Mouse (Mus musculus) left cerebral cortex, postnatal 10 days (tissue): ENCODE measurements around the gene Pfkp. TPM values are rescaled to one million over a fixed set of nuclear protein-coding genes. Genes with fewer than 3 reads are reported as not detected.

Experiments used
- DNase-seq, 2 experiments: peaks; one replicate each; pipeline ENCODE4 v3.0.0; 2021 to 2022; ENCODE audit warnings: low spot score in 2 of 2, mixed read lengths in 1 of 2; ENCODE audit errors: extremely low spot score in 1 of 2
- intact Hi-C: fragments of 180-260 bp; cut with DNase I; formaldehyde crosslinking; loops from one replicate; pipeline ENCODE4 v1.15.1; 2025
- total RNA-seq, 2 experiments: library from RNA; stranded (reverse); gene quantifications; 2 replicates each; pipeline ENCODE4 v1.2.3; 2021

Pfkp gene
- total RNA-seq, 2 experiments from 2014 or later, result 376 to 387 TPM

DNA sequence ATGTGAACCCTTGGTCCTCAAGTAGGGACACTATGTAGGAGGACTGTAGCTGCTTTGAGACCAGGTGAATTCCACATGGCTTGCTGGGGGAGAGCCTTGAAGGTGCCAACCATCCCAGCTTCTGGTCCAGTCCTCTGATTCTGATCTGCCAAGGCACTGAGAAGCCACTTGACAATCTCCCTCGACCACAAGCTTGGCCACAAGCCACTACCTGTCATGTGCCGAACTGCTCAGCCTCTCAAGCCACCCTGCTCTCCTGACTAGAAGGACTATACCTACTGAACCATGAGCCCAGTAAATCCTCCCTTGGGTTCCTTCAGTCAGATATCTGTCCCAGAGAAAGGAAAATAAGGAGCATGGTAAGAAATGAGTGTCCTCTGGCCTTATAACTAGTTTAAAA is 24.0 kb downstream of the Pfkp start:
- no peak for DNase-seq

DNA sequence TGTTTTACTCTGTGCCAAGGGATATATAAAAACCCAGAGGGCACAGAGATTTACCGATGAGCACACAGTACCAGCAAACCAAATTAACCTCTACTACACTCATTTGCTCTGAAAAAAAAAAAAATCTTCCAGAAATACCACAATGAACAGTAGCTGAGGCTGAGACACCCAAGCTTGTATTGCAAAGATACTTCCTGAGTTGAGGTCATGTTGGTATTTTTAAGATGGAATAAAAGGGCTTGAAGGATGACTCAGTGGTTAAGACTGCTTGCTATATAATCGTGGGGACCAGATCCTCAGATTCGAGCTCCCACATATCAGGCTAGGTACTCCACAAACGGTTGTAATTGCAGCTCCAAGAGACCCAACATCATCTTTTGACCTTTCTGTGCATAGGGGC is 24.5 kb downstream of the Pfkp start:
- intact Hi-C loops, result no loop called here
- DNase-seq, result no peak

More for the DNA sequence above, 24.0 kb downstream of the Pfkp start:
- intact Hi-C loops, result no loop called here

- intact Hi-C loops, result no loop called here
- no peak for DNase-seq
These were observed 26.7 kb downstream of the Pfkp start for GRCm38 (mm10) chr13:6621831-6622230.

DNA sequence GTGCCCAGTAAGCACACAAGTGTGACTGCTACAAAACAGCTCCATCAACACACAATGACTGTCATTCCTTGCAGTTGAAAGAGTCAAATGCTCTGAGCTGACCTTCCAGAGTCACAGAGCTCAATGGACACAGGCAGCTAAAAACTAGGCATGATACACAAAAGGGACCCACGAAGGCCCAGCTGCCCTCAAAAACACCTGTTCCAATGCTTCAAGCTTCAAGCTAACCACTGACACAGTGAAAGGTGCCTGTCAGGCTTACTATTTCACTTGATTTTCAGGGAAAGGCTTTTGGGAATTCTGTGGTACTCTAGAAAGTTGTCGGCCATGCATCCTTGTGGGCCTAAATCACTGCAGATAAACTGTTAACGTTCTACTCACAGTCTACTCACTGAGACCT is 28.3 kb downstream of the Pfkp start:
- intact Hi-C loops, result no loop called here
- DNase-seq, result no peak

DNA sequence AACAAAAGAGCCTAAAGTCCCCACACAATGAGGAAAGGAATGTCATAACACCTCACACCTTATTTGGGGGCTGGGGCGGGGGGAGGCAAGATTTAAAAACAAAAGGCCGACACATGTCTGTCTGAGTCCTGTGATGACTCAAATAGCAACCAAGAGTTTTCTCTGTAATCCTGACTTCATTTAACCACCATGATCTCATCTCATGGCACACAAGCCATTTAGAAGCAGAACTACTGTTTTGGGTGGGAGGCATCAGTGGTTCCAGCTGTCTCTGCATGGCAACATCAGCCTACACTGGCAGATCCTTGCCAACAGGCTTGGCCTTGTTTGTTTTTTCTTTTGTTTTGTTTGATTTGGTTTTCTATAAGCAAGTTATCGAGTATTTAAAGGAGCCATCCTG is 29.9 kb downstream of the Pfkp start:
- intact Hi-C loops, result no loop called here
- DNase-seq, result no peak

GRCm38 (mm10) chr13:6613690-6614445 is 34.7 kb downstream of the Pfkp start:
- intact Hi-C loops, result no loop called here
- no peak for DNase-seq

DNA sequence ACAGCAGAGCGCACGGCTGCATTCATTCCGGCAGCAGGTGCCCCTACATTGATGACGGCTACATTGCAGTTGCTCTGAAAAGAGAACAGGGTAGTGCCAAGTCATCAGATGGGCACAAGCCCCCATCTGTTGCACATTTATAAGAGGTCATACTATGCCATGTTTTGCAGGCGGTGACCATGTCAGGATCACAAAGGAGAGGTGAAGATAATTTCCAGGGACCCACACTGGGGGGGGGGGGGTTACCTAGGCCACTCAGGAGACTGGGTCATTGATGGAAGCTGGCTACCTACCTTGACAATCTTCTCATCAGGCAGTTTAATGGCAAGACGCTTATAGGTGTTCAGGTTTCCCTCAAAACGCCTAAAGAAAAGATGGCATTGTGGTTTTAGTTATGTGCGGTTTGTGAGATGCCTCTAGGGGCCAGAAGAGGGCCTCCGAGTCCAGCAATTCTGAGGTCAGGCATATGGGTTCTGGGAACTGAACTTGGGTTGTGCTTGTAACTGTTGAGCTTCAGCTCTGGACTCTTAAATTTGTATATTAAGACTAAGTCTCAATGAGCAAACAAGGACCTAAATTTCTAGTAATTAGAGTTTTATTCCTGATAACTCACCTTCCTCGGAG is 45.7 kb downstream of the Pfkp start:
- peak in 1 of 2 experiments; percentile 5 for DNase-seq
- intact Hi-C loops, result no loop called here

DNA sequence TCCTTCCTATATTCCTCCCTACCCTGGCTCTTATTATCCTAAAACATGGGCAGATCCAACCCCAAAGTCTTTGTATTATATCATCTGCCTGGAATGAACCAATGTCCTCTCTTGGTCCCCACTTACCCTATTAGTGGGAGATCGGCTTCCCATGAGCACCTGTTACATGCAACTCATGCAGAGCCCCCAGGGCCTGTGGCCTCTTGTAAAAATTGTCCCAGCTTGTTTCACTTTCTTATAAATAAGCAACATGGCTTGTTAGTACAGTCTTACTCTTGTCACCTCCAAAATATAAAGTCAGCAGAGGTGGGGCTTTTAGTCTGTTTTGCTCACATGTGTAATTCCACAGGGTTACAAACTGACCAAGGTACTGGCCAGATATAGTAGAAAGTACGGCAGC is 46.9 kb downstream of the Pfkp start:
- intact Hi-C loops, result no loop called here
- peak in 1 of 2 experiments; percentile 4 for DNase-seq

DNA sequence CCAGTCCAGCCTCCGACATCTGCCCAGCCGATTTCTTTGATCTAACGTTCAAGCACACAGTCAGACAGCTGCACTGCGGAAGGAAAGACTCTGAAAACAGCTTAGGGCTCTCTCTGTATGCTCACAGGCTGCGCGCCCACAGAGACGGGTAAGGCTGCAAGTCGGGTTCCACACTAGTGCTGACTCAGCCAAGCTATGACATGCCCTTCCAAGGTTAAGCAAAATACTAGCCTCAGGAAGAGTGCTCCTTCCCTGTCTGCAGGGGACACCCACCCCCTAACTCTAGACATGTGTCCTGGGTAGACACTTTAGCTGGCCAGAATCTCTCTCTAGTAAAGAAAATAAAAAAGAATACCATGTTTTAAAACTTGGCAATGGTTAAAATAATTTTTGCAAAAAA is 48.0 kb downstream of the Pfkp start:
- intact Hi-C loops, result no loop called here

DNA sequence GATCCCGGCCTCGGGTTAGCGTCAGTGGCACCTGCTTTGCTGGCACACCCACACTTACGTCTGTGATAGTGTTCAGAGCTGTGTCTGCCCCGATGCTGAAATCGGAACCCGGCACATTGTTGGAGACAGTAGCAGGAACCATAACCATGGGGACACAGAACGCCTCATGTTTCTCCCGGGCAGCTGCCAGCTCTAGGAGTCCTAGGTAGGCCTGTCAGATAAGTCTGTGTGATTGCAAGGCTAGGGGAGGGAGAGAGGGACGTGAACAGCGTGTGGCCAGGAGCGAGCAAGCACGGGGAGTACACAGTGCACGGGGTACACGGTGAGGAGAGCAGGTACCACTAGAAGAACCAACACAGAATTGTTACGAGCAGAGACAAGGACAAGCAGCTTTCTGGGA is 50.8 kb downstream of the Pfkp start:
- intact Hi-C loops, result no loop called here
- DNase-seq, result no peak

More for the DNA sequence above, 48.0 kb downstream of the Pfkp start:
- peak in 1 of 2 experiments; percentile 13 for DNase-seq

GRCm38 (mm10) chr13:6595403-6595802 is 53.2 kb downstream of the Pfkp start:
- intact Hi-C loops, result no loop called here
- no peak for DNase-seq

DNA sequence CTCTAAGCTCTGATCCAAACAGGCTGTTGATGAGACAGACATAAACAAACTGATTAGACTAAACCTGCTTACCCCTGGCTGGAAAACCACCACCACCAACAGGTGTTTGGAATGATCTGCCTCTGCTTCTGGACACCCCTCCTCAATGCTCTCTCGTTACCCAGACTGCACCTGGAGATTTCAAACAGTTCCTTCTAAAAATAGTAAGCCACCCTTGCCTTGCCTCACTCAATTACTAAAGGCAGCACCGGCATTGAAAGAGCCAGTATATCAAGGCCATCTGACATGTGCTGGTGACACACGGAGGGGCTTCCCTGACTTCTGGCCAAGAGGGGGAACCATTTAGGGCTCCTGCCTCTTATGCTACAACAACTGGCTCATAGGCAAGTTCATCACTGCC is 57.7 kb downstream of the Pfkp start:
- intact Hi-C loops, result no loop called here
- no peak for DNase-seq

DNA sequence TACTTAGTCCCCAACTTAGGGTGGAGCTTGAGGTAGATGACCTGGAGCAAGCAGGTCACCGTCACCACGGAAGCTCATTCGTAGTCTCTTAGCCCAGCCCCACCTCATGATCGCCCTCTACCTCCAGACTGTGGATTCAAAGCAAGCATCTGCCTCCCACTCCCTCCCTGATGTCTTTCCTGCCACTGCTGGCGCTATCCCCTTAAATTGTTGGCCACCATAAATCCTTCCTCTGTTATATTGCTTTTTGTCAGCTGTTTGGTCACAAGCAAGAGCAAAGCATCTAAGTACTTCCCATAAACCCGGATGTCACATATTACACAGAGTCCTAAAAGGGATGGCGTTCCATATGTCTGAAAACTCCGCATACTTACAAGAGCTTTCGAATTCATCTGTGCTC is 62.6 kb downstream of the Pfkp start:
- intact Hi-C loops, result no loop called here
- DNase-seq, result no peak

- intact Hi-C loops, result no loop called here
- peak in 1 of 2 experiments; percentile 45 for DNase-seq
These were observed 65.0 kb downstream of the Pfkp start for GRCm38 (mm10) chr13:6583499-6584125.

- intact Hi-C loops, result no loop called here
- DNase-seq, result no peak
These were observed 72.6 kb downstream of the Pfkp start for GRCm38 (mm10) chr13:6575920-6576509.

DNA sequence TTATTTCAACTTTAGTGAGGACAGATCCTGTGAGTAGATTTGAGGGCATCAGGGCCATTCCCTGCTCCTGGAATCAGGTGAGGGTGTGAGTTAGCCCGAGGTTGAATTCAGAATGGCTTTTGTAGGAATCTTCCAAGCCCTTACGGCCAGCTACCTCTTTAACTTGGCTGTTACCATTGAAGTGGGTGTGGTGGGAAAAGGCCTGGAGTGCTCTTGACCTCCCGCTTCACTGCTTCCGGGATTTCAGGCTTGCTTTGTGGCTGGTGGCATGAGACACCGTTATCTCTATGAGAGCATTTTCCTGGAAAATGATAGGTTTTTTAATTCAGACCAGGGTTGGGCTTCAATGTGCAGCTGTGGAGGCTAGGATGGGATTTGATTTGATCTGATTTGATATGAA is 83.0 kb downstream of the Pfkp start:
- no peak for DNase-seq
- intact Hi-C loops, result no loop called here

DNA sequence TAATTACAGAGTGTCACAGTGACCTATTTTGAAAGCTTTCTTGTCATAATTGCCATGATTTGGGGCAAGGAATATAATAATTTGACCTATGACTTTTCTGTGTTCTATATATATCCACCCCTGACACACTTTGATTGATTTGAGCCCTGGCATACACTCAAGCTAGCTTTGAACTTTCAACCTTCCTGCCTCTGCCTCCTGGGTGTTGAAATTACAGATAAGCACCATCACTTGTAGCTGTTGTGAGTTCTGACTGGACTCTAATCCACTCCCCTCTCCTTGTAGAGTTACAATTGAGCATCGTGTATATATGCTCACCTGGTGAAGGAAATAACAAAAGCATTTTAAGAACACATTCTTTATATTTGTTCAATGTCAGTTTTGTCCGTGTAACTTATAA is 86.2 kb downstream of the Pfkp start:
- DNase-seq, result no peak
- intact Hi-C loops, result no loop called here

GRCm38 (mm10) chr13:6557771-6558170 is 90.8 kb downstream of the Pfkp start:
- intact Hi-C loops, result no loop called here
- DNase-seq, result no peak

DNA sequence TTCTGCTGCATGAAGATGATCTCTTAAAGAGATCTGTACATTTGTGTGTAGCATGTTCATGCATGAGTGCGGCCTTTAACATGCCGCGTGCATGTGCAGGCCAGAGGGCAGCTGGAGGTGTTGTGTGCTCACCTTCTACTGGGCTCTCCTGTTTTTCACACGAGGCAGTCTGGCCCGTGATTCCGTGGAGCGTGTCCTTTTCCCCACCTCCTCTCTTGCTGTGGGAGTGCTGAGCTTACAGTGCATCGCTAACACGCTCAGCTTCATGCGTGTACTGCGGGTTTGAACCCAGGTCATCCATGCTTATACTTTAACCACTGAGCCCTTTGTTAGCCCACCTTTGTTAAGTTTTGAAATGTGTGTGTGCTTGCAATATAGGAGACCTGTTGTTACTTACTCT is 92.9 kb downstream of the Pfkp start:
- intact Hi-C loops, result no loop called here
- DNase-seq, result no peak

DNA sequence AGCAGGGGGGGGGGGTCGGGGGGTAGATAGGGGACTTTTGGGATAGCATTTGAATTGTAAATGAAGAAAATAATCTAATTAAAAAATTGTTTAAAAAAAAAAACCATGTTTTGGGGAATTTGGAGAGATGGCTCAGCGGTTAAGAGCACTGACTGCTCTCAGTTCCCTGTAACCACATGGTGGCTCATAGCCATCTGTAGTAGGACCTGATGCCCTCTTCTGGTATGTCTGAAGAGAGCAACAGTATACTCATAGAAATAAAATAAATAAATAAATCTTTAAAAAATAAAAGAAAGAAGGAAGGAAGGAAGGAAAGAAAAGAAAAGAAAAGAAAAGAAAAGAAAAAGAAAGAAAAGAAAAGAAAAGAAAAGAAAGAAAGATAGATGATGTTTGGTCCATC is 94.9 kb downstream of the Pfkp start:
- no peak for DNase-seq
- intact Hi-C loops, result no loop called here
